Mouse (Mus musculus): Measurements from ENCODE around the gene Thop1. TPM values are rescaled to one million over a fixed set of nuclear protein-coding genes. Genes with fewer than 3 reads are reported as not detected.

Thop1 gene
- polyA plus RNA-seq, 1 experiment: 5.3 TPM

GRCm38 (mm10) chr10:81072290-81072689 lies 2.5 kb downstream of the Thop1 start:
- no peak overlapping the region for H3K4me3 ChIP-seq (replicated peaks)
- peaks cover 8% of the 10 kb centered on the region for H3K27me3 ChIP-seq (ENCODE audit: control insufficient read depth)
- peaks cover 52% of the 10 kb centered on the region for H3K36me3 ChIP-seq (ENCODE audit: control insufficient read depth)
- TF ChIP-seq TAL1 (IDR thresholded peaks at IDR 0.05; ENCODE audit: low read length) (no peak), GATA1 (IDR thresholded peaks at IDR 0.05; ENCODE audit: low read length) (no peak)
- H3K4me1 ChIP-seq (ENCODE audit: control insufficient read depth): peaks cover 38% of the 10 kb centered on the region
- H3K9me3 ChIP-seq (ENCODE audit: control insufficient read depth, low read length): no peaks in the 10 kb centered on the region

GRCm38 (mm10) chr10:81073464-81073863 lies 3.6 kb downstream of the Thop1 start:
- TF ChIP-seq GATA1 (IDR thresholded peaks at IDR 0.05; ENCODE audit: low read length) (no peak), TAL1 (IDR thresholded peaks at IDR 0.05; ENCODE audit: low read length) (no peak)
- Histone ChIP-seq H3K4me1 (ENCODE audit: control insufficient read depth) (peaks cover 38% of the 10 kb centered on the region), H3K4me3 (replicated peaks) (no peak overlapping the region), H3K9me3 (ENCODE audit: control insufficient read depth, low read length) (no peaks in the 10 kb centered on the region), H3K36me3 (ENCODE audit: control insufficient read depth) (peaks cover 64% of the 10 kb centered on the region), H3K27me3 (ENCODE audit: control insufficient read depth) (no peaks in the 10 kb centered on the region)

DNA sequence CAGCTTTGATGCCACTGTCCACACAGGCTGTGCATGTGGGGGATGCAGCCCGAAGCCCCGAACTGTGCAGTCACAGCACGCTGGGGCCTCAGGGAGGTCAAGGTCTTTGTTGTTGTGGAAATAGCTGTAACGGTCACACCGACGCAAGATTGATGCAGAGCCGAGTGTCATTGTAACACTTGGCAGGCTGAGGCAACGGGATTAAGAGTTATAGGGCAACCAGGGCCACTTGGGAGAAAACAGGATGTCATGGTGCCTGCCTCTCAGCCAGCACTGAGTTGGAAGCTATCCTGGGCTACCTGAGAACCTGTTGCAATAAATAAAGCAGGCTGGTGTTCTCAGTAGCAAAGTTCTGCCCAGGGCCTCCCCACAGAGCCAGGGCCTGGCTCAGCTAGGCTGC lies 5.9 kb downstream of the Thop1 start:
- Histone ChIP-seq H3K4me1 (ENCODE audit: control insufficient read depth) (peaks cover 20% of the 10 kb centered on the region), H3K4me3 (replicated peaks) (no peak overlapping the region), H3K9me3 (ENCODE audit: control insufficient read depth, low read length) (no peaks in the 10 kb centered on the region), H3K36me3 (ENCODE audit: control insufficient read depth) (peaks cover 86% of the 10 kb centered on the region), H3K27me3 (ENCODE audit: control insufficient read depth) (no peaks in the 10 kb centered on the region)
- no peak for TF ChIP-seq GATA1 (IDR thresholded peaks at IDR 0.05; ENCODE audit: low read length)
- no peak for TF ChIP-seq TAL1 (IDR thresholded peaks at IDR 0.05; ENCODE audit: low read length)

DNA sequence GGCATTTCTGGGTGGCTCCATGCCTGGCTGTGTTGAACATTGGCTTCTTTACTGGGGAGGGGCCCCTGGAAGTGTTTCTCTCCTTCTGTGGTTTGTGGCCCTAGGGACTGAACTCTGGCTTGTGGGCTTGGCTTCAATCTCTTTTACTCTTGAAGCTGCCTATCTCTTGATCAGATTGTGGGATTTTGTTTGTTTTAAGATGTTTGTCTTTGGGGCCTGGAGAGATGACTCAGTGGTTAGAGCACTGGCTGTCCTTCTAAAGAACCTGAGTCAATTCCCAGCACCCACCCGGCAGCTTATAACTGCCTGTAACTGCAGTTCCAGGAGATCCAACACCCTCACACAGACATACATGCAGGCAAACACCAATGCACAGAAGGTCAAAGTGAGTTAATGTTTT lies 6.5 kb downstream of the Thop1 start:
- Histone ChIP-seq H3K36me3 (ENCODE audit: control insufficient read depth) (peaks cover 92% of the 10 kb centered on the region), H3K9me3 (ENCODE audit: control insufficient read depth, low read length) (no peaks in the 10 kb centered on the region), H3K4me3 (replicated peaks) (no peak overlapping the region), H3K27me3 (ENCODE audit: control insufficient read depth) (no peaks in the 10 kb centered on the region), H3K4me1 (ENCODE audit: control insufficient read depth) (peaks cover 14% of the 10 kb centered on the region)
- TF ChIP-seq TAL1 (IDR thresholded peaks at IDR 0.05; ENCODE audit: low read length): no peak
- TF ChIP-seq GATA1 (IDR thresholded peaks at IDR 0.05; ENCODE audit: low read length): no peak

DNA sequence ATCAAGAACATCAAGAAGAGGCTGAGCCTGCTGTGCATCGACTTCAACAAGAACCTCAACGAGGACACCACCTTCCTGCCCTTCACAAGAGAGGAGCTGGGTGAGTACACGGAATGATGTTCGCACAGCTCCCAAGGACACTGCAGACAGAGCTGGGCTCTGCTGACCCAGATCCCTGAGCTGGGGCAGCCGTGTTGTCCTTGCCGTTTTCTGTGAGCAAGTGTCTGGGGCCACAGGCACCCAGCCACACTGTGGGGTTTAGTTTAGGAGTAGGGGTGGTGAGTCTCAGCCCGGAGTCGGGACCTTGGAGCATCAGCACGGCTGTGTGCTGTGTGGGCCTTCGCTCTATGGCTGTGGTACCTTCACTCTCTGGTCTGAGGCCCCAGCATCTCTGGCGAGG lies 8.1 kb downstream of the Thop1 start:
- TF ChIP-seq GATA1 (IDR thresholded peaks at IDR 0.05; ENCODE audit: low read length) (no peak), TAL1 (IDR thresholded peaks at IDR 0.05; ENCODE audit: low read length) (no peak)
- H3K9me3 ChIP-seq (ENCODE audit: control insufficient read depth, low read length): no peaks in the 10 kb centered on the region
- no peaks in the 10 kb centered on the region for H3K27me3 ChIP-seq (ENCODE audit: control insufficient read depth)
- no peak overlapping the region for H3K4me3 ChIP-seq (replicated peaks)
- H3K4me1 ChIP-seq (ENCODE audit: control insufficient read depth): peaks cover 17% of the 10 kb centered on the region
- H3K36me3 ChIP-seq (ENCODE audit: control insufficient read depth): peaks cover 97% of the 10 kb centered on the region

DNA sequence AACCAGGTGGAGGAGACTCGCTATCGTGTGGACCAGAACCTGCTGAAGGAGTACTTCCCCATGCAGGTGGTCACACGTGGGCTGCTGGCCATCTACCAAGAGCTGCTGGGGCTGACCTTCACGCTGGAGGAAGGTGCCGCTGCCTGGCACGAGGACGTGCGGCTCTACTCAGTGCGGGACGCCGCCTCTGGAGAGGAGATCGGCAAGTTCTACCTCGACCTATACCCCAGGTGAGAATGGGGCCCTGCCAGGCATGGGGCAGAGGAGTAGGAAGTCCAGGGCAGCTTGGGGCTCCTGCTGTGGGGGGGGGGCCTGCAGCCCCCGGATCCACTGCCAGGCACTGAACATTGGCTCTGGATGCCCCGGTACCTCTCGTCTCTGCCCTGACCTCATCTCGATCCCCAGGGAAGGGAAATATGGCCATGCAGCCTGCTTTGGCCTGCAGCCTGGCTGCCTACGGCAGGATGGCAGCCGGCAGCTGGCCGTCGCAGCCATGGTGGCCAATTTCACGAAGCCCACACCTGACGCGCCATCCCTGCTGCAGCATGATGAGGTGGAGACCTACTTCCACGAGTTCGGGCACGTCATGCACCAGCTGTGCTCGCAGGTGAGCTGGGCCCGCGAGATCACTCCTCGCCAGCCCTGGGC lies 10.3 kb downstream of the Thop1 start:
- H3K36me3 ChIP-seq (ENCODE audit: control insufficient read depth): peaks cover 77% of the 10 kb centered on the region
- H3K27me3 ChIP-seq (ENCODE audit: control insufficient read depth): no peaks in the 10 kb centered on the region
- TF ChIP-seq TAL1 (IDR thresholded peaks at IDR 0.05; ENCODE audit: low read length) (no peak), GATA1 (IDR thresholded peaks at IDR 0.05; ENCODE audit: low read length) (no peak)
- H3K4me1 ChIP-seq (ENCODE audit: control insufficient read depth): peaks cover 14% of the 10 kb centered on the region
- no peaks in the 10 kb centered on the region for H3K9me3 ChIP-seq (ENCODE audit: control insufficient read depth, low read length)
- H3K4me3 ChIP-seq (replicated peaks): no peak overlapping the region

DNA sequence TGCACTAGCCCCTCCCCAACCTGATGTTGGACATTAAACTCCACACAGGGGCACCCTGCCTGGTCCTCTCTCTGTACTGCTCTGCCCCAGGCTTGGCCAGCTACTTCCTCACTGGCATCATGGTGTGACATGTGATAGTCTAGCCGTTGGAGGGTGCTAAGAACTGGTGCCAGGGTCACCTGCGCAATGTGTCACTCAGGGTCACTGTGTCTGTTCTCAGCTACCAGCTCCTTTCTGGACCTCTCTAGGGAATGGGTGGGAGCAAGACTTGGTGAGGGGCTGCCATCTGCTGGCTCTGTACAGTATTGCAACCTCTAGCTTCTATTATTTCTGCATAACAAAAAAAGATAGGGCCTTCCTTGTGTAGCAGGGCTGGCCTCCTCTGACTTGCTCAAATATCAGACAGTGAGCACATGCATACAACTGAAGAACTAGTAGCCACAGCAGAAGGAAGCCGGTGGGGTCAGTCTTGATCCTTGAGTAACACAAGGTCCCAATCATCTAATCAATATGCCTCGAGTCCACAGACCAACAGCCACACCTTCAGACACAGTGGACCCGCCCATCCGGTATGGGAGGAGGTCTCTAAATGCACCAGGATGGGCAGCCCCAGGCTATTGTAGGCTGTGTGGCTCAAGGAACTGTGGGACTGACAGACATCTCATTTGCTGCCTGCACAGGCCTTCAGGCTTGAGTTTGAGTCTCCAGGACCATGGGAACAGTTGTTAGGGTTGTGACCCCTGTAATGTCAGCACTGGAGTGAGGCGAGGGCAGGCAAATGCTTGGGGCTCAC lies 12.5 kb downstream of the Thop1 start:
- H3K36me3 ChIP-seq (ENCODE audit: control insufficient read depth): peaks cover 58% of the 10 kb centered on the region
- peaks cover 14% of the 10 kb centered on the region for H3K4me1 ChIP-seq (ENCODE audit: control insufficient read depth)
- no peak overlapping the region for H3K4me3 ChIP-seq (replicated peaks)
- TF ChIP-seq GATA1 (IDR thresholded peaks at IDR 0.05; ENCODE audit: low read length) (no peak), TAL1 (IDR thresholded peaks at IDR 0.05; ENCODE audit: low read length) (no peak)
- peaks cover 4% of the 10 kb centered on the region for H3K9me3 ChIP-seq (ENCODE audit: control insufficient read depth, low read length)
- no peaks in the 10 kb centered on the region for H3K27me3 ChIP-seq (ENCODE audit: control insufficient read depth)

DNA sequence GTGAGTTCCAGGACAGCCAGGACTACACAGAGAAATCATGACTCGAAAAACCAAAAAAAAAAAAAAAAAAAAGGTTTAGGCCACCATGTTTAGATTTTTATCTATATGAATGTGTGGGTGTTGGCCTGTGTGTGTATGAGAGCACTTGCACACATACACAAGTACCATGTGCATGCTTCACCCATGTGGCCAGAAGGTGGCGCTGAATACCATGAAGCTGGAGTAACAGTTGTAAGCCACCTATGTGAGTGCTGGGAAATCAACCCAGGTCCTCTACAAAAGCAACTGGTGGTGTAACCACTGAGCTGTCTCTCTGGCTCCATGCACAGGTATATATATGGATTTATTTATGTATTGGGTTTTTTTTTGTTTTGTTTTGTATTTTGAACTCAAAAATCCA lies 17.2 kb downstream of the Thop1 start:
- H3K36me3 ChIP-seq (ENCODE audit: control insufficient read depth): peaks cover 26% of the 10 kb centered on the region
- no peak for TF ChIP-seq GATA1 (IDR thresholded peaks at IDR 0.05; ENCODE audit: low read length)
- peaks cover 15% of the 10 kb centered on the region for H3K9me3 ChIP-seq (ENCODE audit: control insufficient read depth, low read length)
- peaks cover 36% of the 10 kb centered on the region for H3K4me1 ChIP-seq (ENCODE audit: control insufficient read depth)
- H3K27me3 ChIP-seq (ENCODE audit: control insufficient read depth): no peaks in the 10 kb centered on the region
- no peak overlapping the region for H3K4me3 ChIP-seq (replicated peaks)

DNA sequence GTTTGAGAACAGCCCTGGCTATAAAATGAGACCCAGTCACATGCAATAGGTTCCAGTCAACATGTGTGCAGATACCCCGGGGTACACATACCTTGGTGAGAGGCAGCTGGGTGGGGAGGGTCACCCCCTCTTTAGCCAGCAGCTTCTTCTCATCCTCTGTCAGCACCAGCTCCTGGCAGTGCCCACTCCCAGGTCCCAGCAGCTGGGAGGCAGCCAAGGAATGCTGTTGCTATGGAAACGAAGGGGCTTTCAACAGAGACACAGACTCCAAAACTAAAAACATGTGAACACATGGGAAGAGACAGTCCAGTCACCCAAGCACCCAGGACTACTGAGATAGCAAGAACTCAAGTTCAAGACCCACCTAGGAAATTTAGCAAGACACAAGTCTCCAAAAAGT lies 19.4 kb downstream of the Thop1 start:
- H3K9me3 ChIP-seq (ENCODE audit: control insufficient read depth, low read length): peaks cover 15% of the 10 kb centered on the region
- no peak overlapping the region for H3K4me3 ChIP-seq (replicated peaks)
- no peaks in the 10 kb centered on the region for H3K27me3 ChIP-seq (ENCODE audit: control insufficient read depth)
- no peak for TF ChIP-seq GATA1 (IDR thresholded peaks at IDR 0.05; ENCODE audit: low read length)
- TF ChIP-seq TAL1 (IDR thresholded peaks at IDR 0.05; ENCODE audit: low read length): no peak
- H3K4me1 ChIP-seq (ENCODE audit: control insufficient read depth): peaks cover 48% of the 10 kb centered on the region
- peaks cover 16% of the 10 kb centered on the region; the same call in 1 of the 2 replicates for H3K36me3 ChIP-seq (ENCODE audit: control insufficient read depth)
